Mouse (Mus musculus) small intestine, adult 2 months (tissue): ENCODE measurements around the gene Thada.

Experiments used
- CTCF ChIP-seq: fragments of 200-500 bp; IDR thresholded peaks from 2 replicates; pipeline ENCODE4 v1.5.1; 2012; ENCODE audit warnings: low read depth, mild to moderate bottlenecking, control low read depth, inconsistent platforms, low read length, moderate library complexity, mixed read lengths; ENCODE audit not compliant: insufficient replicate concordance, insufficient read length; ENCODE audit errors: extremely low read depth
- POLR2A ChIP-seq: fragments of 200-500 bp; IDR thresholded peaks from 2 replicates; pipeline ENCODE4 v1.6.1; 2012; ENCODE audit warnings: low read depth, mild to moderate bottlenecking, control low read depth, inconsistent platforms, low read length, moderate library complexity

- no peak for TF ChIP-seq POLR2A
- TF ChIP-seq CTCF: no peak
Measured at GRCm38 (mm10) chr17:84263591-84263990, 202.4 kb downstream of the Thada start.
